Mouse (Mus musculus): Measurements from ENCODE around the gene Gnat1. TPM values are rescaled to one million over a fixed set of nuclear protein-coding genes. Genes with fewer than 3 reads are reported as not detected.

Gene Gnat1
- polyA plus RNA-seq, 1 experiment from 2014 or later, result 2.2 TPM

GRCm38 (mm10) chr9:107643544-107644214 is 35.8 kb downstream of the Gnat1 start:
- no peak for ATAC-seq (ENCODE audit: insufficient number of reproducible peaks, insufficient read depth, low FRiP score, low TSS enrichment, low read depth)
- peak overlapping the region; percentile 47; the same call in 1 of the 2 replicates for H3K27ac ChIP-seq
- no peaks in the 10 kb centered on the region for H3K27me3 ChIP-seq
- 91% methylated on average over 13 of the region's 13 CpGs for WGBS
- H3K9me3 ChIP-seq, result no peaks in the 10 kb centered on the region
- H3K4me2 ChIP-seq, result peak overlapping the region; percentile 61
- no peak overlapping the region for H3K9ac ChIP-seq (replicated peaks)
- no peak overlapping the region for H3K4me3 ChIP-seq (replicated peaks)
- peaks cover 18% of the 10 kb centered on the region for H3K4me1 ChIP-seq (replicated peaks)
- no peaks in the 10 kb centered on the region for H3K36me3 ChIP-seq

DNA sequence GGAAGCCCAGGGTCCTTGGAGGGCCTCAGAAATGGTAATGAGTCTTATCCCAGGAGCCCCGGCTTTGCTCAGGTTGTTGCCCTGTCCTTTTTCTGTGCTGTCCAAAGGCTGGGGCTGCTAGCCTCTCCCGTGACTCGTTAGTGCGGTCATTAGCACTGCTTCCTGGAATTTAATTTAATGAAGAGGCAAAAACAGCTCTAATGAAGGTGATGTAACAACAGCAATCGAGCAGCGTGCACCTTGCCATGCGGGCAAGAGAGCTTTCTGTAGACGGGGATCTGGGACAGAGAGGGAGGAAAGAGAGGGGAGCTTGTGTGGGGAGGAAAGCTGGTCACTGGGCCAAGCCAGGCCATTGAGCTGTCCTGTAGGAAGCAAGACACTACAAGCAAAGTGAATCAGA is 37.8 kb downstream of the Gnat1 start:
- WGBS, result 21% methylated on average over 8 of the region's 8 CpGs
- H3K27me3 ChIP-seq, result no peaks in the 10 kb centered on the region
- no peaks in the 10 kb centered on the region for H3K36me3 ChIP-seq
- peak overlapping the region; percentile 31 for H3K9ac ChIP-seq (replicated peaks)
- no peak for ATAC-seq (ENCODE audit: insufficient number of reproducible peaks, insufficient read depth, low FRiP score, low TSS enrichment, low read depth)
- H3K4me1 ChIP-seq (replicated peaks), result peaks cover 28% of the 10 kb centered on the region
- H3K4me3 ChIP-seq (replicated peaks), result no peak overlapping the region
- H3K9me3 ChIP-seq, result no peaks in the 10 kb centered on the region
- no peak overlapping the region for H3K27ac ChIP-seq
- no peak overlapping the region for H3K4me2 ChIP-seq

- Histone ChIP-seq H3K27me3 (no peaks in the 10 kb centered on the region), H3K9ac (replicated peaks) (no peak overlapping the region), H3K36me3 (no peaks in the 10 kb centered on the region), H3K4me3 (replicated peaks) (no peak overlapping the region), H3K4me1 (replicated peaks) (peaks cover 36% of the 10 kb centered on the region), H3K9me3 (no peaks in the 10 kb centered on the region), H3K4me2 (no peak overlapping the region), H3K27ac (0 out of 2 replicates have a peak overlapping the region, but pooled peaks have one; percentile 7)
- ATAC-seq (ENCODE audit: insufficient number of reproducible peaks, insufficient read depth, low FRiP score, low TSS enrichment, low read depth), result no peak
- 46% methylated on average over 8 of the region's 8 CpGs for WGBS
These were observed 39.2 kb downstream of the Gnat1 start for GRCm38 (mm10) chr9:107640257-107640772.

GRCm38 (mm10) chr9:107637070-107637469 is 42.4 kb downstream of the Gnat1 start:
- Histone ChIP-seq H3K4me3 (replicated peaks) (no peak overlapping the region), H3K4me2 (peak overlapping the region; percentile 23), H3K27ac (peak overlapping the region; percentile 42; the same call in 1 of the 2 replicates), H3K4me1 (replicated peaks) (peaks cover 43% of the 10 kb centered on the region), H3K36me3 (peaks cover 6% of the 10 kb centered on the region; the same call in 1 of the 2 replicates), H3K9ac (replicated peaks) (no peak overlapping the region; the same call in 1 of the 2 replicates), H3K9me3 (no peaks in the 10 kb centered on the region), H3K27me3 (no peaks in the 10 kb centered on the region)
- ATAC-seq (ENCODE audit: insufficient number of reproducible peaks, insufficient read depth, low FRiP score, low TSS enrichment, low read depth), result no peak
- WGBS, result 33% methylated on average over 7 of the region's 7 CpGs

- peak; percentile 96 for ATAC-seq (ENCODE audit: insufficient number of reproducible peaks, insufficient read depth, low FRiP score, low TSS enrichment, low read depth)
- Histone ChIP-seq H3K4me2 (peak within 1 kb of the TSS; percentile 100), H3K9me3 (no peaks in the 10 kb centered on the region), H3K27me3 (no peaks in the 10 kb centered on the region), H3K36me3 (peaks cover 6% of the 10 kb centered on the region; the same call in 1 of the 2 replicates), H3K4me1 (replicated peaks) (peaks cover 50% of the 10 kb centered on the region), H3K4me3 (replicated peaks) (peak within 1 kb of the TSS; percentile 78), H3K9ac (replicated peaks) (peak within 1 kb of the TSS; percentile 90), H3K27ac (peak within 1 kb of the TSS; percentile 94)
- WGBS, result 4% methylated on average over 38 of the region's 38 CpGs
These were observed 44.1 kb downstream of the Gnat1 start, which contains the start of gene Gnai2 for GRCm38 (mm10) chr9:107635279-107636028. Gene Gnai2, minus strand, starts transcription at chr9:107635367.

- Histone ChIP-seq H3K4me3 (replicated peaks) (peak overlapping the region; percentile 78), H3K27me3 (no peaks in the 10 kb centered on the region), H3K9ac (replicated peaks) (peak overlapping the region; percentile 90), H3K27ac (peak overlapping the region; percentile 94), H3K4me1 (replicated peaks) (peaks cover 57% of the 10 kb centered on the region), H3K36me3 (peaks cover 6% of the 10 kb centered on the region; the same call in 1 of the 2 replicates), H3K4me2 (peak overlapping the region; percentile 100), H3K9me3 (no peaks in the 10 kb centered on the region)
- ATAC-seq (ENCODE audit: insufficient number of reproducible peaks, insufficient read depth, low FRiP score, low TSS enrichment, low read depth), result no peak
- WGBS, result 1% methylated on average over 35 of the region's 35 CpGs
These were observed 44.9 kb downstream of the Gnat1 start for GRCm38 (mm10) chr9:107634406-107635278.

DNA sequence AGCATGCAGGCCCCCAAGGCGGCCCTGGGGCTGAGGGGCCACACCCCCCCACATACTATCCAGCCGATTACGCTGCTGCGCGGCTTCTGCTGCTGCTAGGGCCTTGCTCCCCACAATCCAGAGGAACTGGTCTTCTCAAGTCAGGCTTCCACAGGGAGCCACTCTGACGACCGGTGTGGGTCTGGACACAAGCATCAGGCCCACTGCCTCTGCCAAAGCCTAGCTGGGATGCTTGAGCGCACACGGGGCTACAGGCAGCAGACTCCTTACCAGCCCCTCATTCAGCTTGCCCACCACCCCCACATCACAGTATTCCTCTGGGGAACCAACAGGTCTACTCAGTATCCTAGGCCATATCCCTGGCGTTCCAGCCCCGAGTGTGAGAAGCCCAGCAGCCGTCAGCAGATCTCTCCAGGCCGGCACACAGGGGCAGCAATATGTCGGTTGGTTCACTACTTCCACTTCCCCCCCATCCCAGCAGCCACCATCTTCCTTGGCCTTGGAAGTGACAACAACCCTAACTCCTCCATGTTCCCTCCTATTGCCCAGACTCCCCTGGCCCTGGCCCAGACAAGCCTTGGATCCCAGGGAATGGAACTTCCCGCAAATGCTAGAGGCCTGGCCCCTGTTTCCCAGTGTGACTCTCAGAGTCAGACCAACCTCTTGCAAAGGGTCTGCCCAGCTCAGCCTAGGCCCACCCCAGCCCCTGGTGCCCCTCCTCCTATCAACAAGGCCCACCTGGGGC is 45.7 kb downstream of the Gnat1 start:
- Histone ChIP-seq H3K27ac (peak overlapping the region; percentile 94), H3K36me3 (peaks cover 10% of the 10 kb centered on the region; the same call in 1 of the 2 replicates), H3K4me3 (replicated peaks) (peak overlapping the region; percentile 78), H3K9ac (replicated peaks) (peak overlapping the region; percentile 90), H3K27me3 (no peaks in the 10 kb centered on the region), H3K4me2 (peak overlapping the region; percentile 100), H3K9me3 (no peaks in the 10 kb centered on the region), H3K4me1 (replicated peaks) (peaks cover 65% of the 10 kb centered on the region)
- no peak for ATAC-seq (ENCODE audit: insufficient number of reproducible peaks, insufficient read depth, low FRiP score, low TSS enrichment, low read depth)
- WGBS, result 3% methylated on average over 15 of the region's 15 CpGs

- peak overlapping the region; percentile 100 for H3K4me2 ChIP-seq
- peak overlapping the region; percentile 90 for H3K9ac ChIP-seq (replicated peaks)
- WGBS, result under 1% methylated on average over 33 of the region's 33 CpGs
- peaks cover 72% of the 10 kb centered on the region for H3K4me1 ChIP-seq (replicated peaks)
- no peaks in the 10 kb centered on the region for H3K9me3 ChIP-seq
- H3K27ac ChIP-seq, result peak overlapping the region; percentile 94
- peaks cover 16% of the 10 kb centered on the region for H3K36me3 ChIP-seq
- peak overlapping the region; percentile 78 for H3K4me3 ChIP-seq (replicated peaks)
- no peak for ATAC-seq (ENCODE audit: insufficient number of reproducible peaks, insufficient read depth, low FRiP score, low TSS enrichment, low read depth)
- no peaks in the 10 kb centered on the region for H3K27me3 ChIP-seq
These were observed 46.3 kb downstream of the Gnat1 start for GRCm38 (mm10) chr9:107633091-107633660.

GRCm38 (mm10) chr9:107632478-107632877 is 47.0 kb downstream of the Gnat1 start:
- 75% methylated on average over 6 of the region's 6 CpGs for WGBS
- H3K27ac ChIP-seq, result peak overlapping the region; percentile 94

GRCm38 (mm10) chr9:107631861-107632260 is 47.7 kb downstream of the Gnat1 start:
- no peak for ATAC-seq (ENCODE audit: insufficient number of reproducible peaks, insufficient read depth, low FRiP score, low TSS enrichment, low read depth)
- H3K9ac ChIP-seq (replicated peaks), result no peak overlapping the region
- no peaks in the 10 kb centered on the region for H3K27me3 ChIP-seq
- H3K9me3 ChIP-seq, result no peaks in the 10 kb centered on the region
- peak overlapping the region; percentile 94 for H3K27ac ChIP-seq
- WGBS, result 90% methylated on average over 8 of the region's 8 CpGs
- H3K4me1 ChIP-seq (replicated peaks), result peaks cover 77% of the 10 kb centered on the region
- H3K4me2 ChIP-seq, result peak overlapping the region; percentile 100
- peaks cover 24% of the 10 kb centered on the region for H3K36me3 ChIP-seq
- H3K4me3 ChIP-seq (replicated peaks), result no peak overlapping the region

More at GRCm38 (mm10) chr9:107632478-107632877, 47.0 kb downstream of the Gnat1 start:
- peak overlapping the region; percentile 100 for H3K4me2 ChIP-seq
- no peaks in the 10 kb centered on the region for H3K9me3 ChIP-seq
- no peak for ATAC-seq (ENCODE audit: insufficient number of reproducible peaks, insufficient read depth, low FRiP score, low TSS enrichment, low read depth)
- no peaks in the 10 kb centered on the region for H3K27me3 ChIP-seq
- peak overlapping the region; percentile 90 for H3K9ac ChIP-seq (replicated peaks)
- H3K4me1 ChIP-seq (replicated peaks), result peaks cover 77% of the 10 kb centered on the region
- H3K4me3 ChIP-seq (replicated peaks), result peak overlapping the region; percentile 78
- peaks cover 23% of the 10 kb centered on the region for H3K36me3 ChIP-seq
